Mouse (Mus musculus): ENCODE measurements around the gene Zc3h7b. TPM values are rescaled to one million over a fixed set of nuclear protein-coding genes. Genes with fewer than 3 reads are reported as not detected.

Zc3h7b gene
- polyA plus RNA-seq (2012; rRNA removed; ENCODE audit: low replicate concordance): 5.1 and 12.8 TPM in 2 replicates

GRCm38 (mm10) chr15:81744992-81745600 is at the start of gene Zc3h7b, which contains the start of gene Rangap1:
TSS of gene Zc3h7b (plus strand) at chr15:81745057.
TSS of gene Rangap1 (minus strand) at chr15:81745530.

GRCm38 (mm10) chr15:81697175-81697574 is 47.7 kb upstream of the Zc3h7b start, which contains the start of gene Chadl:
TSS of gene Chadl (minus strand) at chr15:81697287.

DNA sequence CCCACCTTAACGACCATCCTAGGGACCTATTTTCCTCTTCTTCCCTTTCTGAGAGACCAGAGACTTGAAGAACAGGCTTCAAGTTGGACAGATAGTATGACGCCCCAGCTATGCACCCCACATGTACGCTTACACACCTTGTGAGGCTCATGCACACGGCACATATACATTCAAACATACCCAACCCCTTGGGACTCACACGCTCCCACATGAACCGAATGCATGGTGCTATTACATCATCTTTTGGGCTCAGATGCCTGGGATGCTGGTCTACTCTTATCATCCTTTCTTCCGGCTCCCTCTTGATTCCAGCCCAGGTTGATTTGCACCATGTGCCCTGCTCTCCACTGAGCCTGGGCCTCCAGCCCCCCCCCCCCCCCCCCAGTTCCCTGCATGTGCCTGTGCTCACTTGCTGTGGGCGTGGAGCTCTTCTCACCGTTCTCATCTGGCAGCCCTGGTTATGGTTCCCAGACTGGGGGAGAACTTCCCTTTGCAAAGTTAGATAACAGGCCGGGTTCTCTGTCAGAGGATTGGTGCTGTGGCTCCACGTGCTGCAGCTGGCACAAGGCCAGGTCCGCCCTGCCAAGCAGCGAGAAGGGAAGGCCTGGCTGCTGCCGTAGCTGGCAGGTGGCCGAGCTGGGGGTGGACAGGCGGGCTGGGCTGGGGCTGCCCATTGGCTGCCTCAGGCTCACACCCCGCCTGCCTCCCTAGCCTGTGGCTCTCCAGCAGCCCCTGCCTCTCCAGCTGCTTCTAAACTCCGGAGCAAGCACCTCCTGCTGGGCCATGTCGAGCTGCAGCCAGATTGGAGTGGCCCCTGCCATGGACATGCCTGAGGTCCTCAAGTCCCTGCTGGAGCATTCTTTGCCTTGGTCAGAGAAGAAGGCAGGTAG is 57.4 kb downstream of the Zc3h7b start, which contains the start of gene Tef:
TSS of gene Tef (plus strand) at position 421 of the 890 bp plus-strand sequence.

Other genes with a start within 250 kb of the Zc3h7b start
- gene Ep300, start 159.7 kb upstream of the Zc3h7b start, polyA plus RNA-seq (2012; rRNA removed; ENCODE audit: low replicate concordance): 15.7 and 17.1 TPM in 2 replicates
- 6.6 and 9.0 TPM in 2 replicates for gene L3mbtl2, start 81.2 kb upstream of the Zc3h7b start, polyA plus RNA-seq (2012; rRNA removed; ENCODE audit: low replicate concordance)
- gene Chadl, start 47.8 kb upstream of the Zc3h7b start, polyA plus RNA-seq (2012; rRNA removed; ENCODE audit: low replicate concordance): 3.8 and 4.4 TPM in 2 replicates
- 15.5 and 20.1 TPM in 2 replicates for gene Rangap1, start 473 bp downstream of the Zc3h7b start, polyA plus RNA-seq (2012; rRNA removed; ENCODE audit: low replicate concordance)
- gene Tef, start 57.4 kb downstream of the Zc3h7b start, polyA plus RNA-seq (2012; rRNA removed; ENCODE audit: low replicate concordance): 8.6 and 10.7 TPM in 2 replicates
- 29.8 and 45.1 TPM in 2 replicates for gene Tob2, start 113.7 kb downstream of the Zc3h7b start, polyA plus RNA-seq (2012; rRNA removed; ENCODE audit: low replicate concordance)
- 32.6 and 40.1 TPM in 2 replicates for gene Phf5a, start 126.9 kb downstream of the Zc3h7b start, polyA plus RNA-seq (2012; rRNA removed; ENCODE audit: low replicate concordance)
- 296 and 436 TPM in 2 replicates for gene Aco2, start 127.3 kb downstream of the Zc3h7b start, polyA plus RNA-seq (2012; rRNA removed; ENCODE audit: low replicate concordance)
- gene Polr3h, start 181.2 kb downstream of the Zc3h7b start, polyA plus RNA-seq (2012; rRNA removed; ENCODE audit: low replicate concordance): 4.4 and 5.0 TPM in 2 replicates
- 1.7 and 4.3 TPM in 2 replicates for gene Csdc2, start 191.7 kb downstream of the Zc3h7b start, polyA plus RNA-seq (2012; rRNA removed; ENCODE audit: low replicate concordance)
- 22.1 and 26.0 TPM in 2 replicates for gene Pmm1, start 215.9 kb downstream of the Zc3h7b start, polyA plus RNA-seq (2012; rRNA removed; ENCODE audit: low replicate concordance)
- not detected in 2 replicates for gene 1700029P11Rik, start 235.5 kb downstream of the Zc3h7b start, polyA plus RNA-seq (2012; rRNA removed; ENCODE audit: low replicate concordance)
- 5.2 and 8.3 TPM in 2 replicates for gene Xrcc6, start 242.8 kb downstream of the Zc3h7b start, polyA plus RNA-seq (2012; rRNA removed; ENCODE audit: low replicate concordance)